Comparison of ENCODE assay signal across 10 mouse cellular contexts in the genomic region with DNA sequence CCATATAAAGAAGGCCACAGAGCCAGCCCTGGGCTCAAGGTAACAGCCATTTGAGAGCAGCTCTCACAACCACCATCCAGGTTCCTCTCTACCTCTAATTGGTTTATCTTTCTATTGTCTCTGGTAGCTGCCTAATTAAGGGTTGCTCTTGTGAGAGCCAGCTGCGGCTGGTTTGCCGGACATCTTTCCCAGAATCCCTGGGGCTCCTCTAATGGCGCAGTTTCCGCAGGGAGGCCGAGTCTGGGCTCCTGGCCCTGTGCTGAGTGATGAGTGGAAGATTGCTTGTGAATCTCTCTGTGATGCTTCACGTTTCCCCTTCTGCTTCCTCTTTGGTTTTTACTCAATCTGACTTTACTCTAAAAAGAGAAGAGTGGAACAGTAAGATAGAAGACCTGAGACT. TPM values are rescaled to one million over a fixed set of nuclear protein-coding genes. Genes with fewer than 3 reads are reported as not detected.
DNase-seq lines count a peak whose midpoint lies in the region; ATAC-seq and TF ChIP-seq lines count a peak whose summit lies in the region.
"Had no signal": no experiment of that assay in that cellular context is flagged by ENCODE, and none has a peak within 500 bp of the region (broad histone marks: within the 10 kb centered on the region; RNA-seq: fewer than 3 reads in every experiment).

No protein-coding gene starts in this region.

- no peaks in the 10 kb centered on the region for H3K9me3 ChIP-seq in lung, postnatal 0 days (ENCODE audit: low read length)
- H3K9me3 ChIP-seq in forebrain, embryonic 10.5 days: no peaks in the 10 kb centered on the region
- H3K9me3 ChIP-seq in limb, embryonic 10.5 days (replicated peaks): no peaks in the 10 kb centered on the region
- no peaks in the 10 kb centered on the region for H3K9me3 ChIP-seq in stomach, postnatal 0 days (ENCODE audit: control insufficient read depth, low read length)
- H3K9me3 ChIP-seq: kidney, embryonic 15.5 days; limb, embryonic 15.5 days had no signal

- H3K4me1 ChIP-seq in lung, postnatal 0 days (ENCODE audit: insufficient read depth, low read depth, low read length): no peaks in the 10 kb centered on the region
- peaks cover 73% of the 10 kb centered on the region for H3K4me1 ChIP-seq in forebrain, embryonic 10.5 days
- peaks cover 27% of the 10 kb centered on the region for H3K4me1 ChIP-seq in limb, embryonic 10.5 days
- H3K4me1 ChIP-seq in stomach, postnatal 0 days (replicated peaks; ENCODE audit: control insufficient read depth, insufficient read depth): 0 out of 2 replicates have a peak, but pooled peaks cover 2% of the 10 kb centered on the region

- no peak for TF ChIP-seq EP300 in lung, postnatal 0 days (IDR thresholded peaks at IDR 0.05)
- no peak for TF ChIP-seq EP300 in stomach, postnatal 0 days (optimal IDR thresholded peaks at IDR 0.05)

- TF ChIP-seq CTCF in lung, postnatal 0 days (IDR thresholded peaks at IDR 0.05): no peak
- no peak for TF ChIP-seq CTCF in stomach, postnatal 0 days (IDR thresholded peaks at IDR 0.05; ENCODE audit: low read depth)

- H3K4me3 ChIP-seq in lung, postnatal 0 days (ENCODE audit: low read depth, low read length): no peak overlapping the region
- H3K4me3 ChIP-seq in forebrain, embryonic 10.5 days: no peak overlapping the region
- H3K4me3 ChIP-seq in limb, embryonic 10.5 days: no peak overlapping the region
- no peak overlapping the region for H3K4me3 ChIP-seq in stomach, postnatal 0 days (ENCODE audit: low read depth, low read length)
- H3K4me3 ChIP-seq: kidney, embryonic 15.5 days; limb, embryonic 15.5 days had no signal

- DNase-seq in lung, postnatal 36 days: peak; percentile 12
- no peak for DNase-seq in lung, postnatal 0 days (ENCODE audit: low spot score)
- no peak for DNase-seq in forebrain, embryonic 10.5 days (ENCODE audit: extremely low spot score, low spot score)
- no peak for DNase-seq in limb, embryonic 10.5 days (ENCODE audit: low spot score)
- no peak for DNase-seq in stomach, postnatal 0 days (ENCODE audit: low spot score)
- no peak for DNase-seq in urinary bladder, adult 2 months (ENCODE audit: low spot score)
- DNase-seq in lung, postnatal 14 days: no peak
- DNase-seq in kidney, postnatal 25 days: no peak

- no peaks in the 10 kb centered on the region for H3K36me3 ChIP-seq in lung, postnatal 0 days (ENCODE audit: insufficient read depth, low read length)
- no peaks in the 10 kb centered on the region for H3K36me3 ChIP-seq in forebrain, embryonic 10.5 days (replicated peaks)
- no peaks in the 10 kb centered on the region for H3K36me3 ChIP-seq in limb, embryonic 10.5 days
- H3K36me3 ChIP-seq in stomach, postnatal 0 days (ENCODE audit: control insufficient read depth, insufficient read depth, low read length): no peaks in the 10 kb centered on the region
- H3K36me3 ChIP-seq: kidney, embryonic 15.5 days; limb, embryonic 15.5 days had no signal

- WGBS in lung, postnatal 0 days: 65% methylated on average over 6 of the region's 6 CpGs
- 39% methylated on average over 6 of the region's 6 CpGs for WGBS in forebrain, embryonic 10.5 days
- 55% methylated on average over 6 of the region's 6 CpGs for WGBS in limb, embryonic 10.5 days
- 74% methylated on average over 6 of the region's 6 CpGs for WGBS in stomach, postnatal 0 days

- ATAC-seq in lung, postnatal 0 days: no peak
- ATAC-seq in stomach, postnatal 0 days (ENCODE audit: low FRiP score, low TSS enrichment): no peak

- H3K4me2 ChIP-seq in lung, postnatal 0 days (replicated peaks; ENCODE audit: low read depth, low read length): no peak overlapping the region
- no peak overlapping the region for H3K4me2 ChIP-seq in stomach, postnatal 0 days (replicated peaks; ENCODE audit: low read depth)
- H3K4me2 ChIP-seq: kidney, embryonic 15.5 days; limb, embryonic 15.5 days had no signal

- H3K9ac ChIP-seq in lung, postnatal 0 days (replicated peaks; ENCODE audit: low read depth): no peak overlapping the region
- no peak overlapping the region for H3K9ac ChIP-seq in stomach, postnatal 0 days (ENCODE audit: low read length)
- H3K9ac ChIP-seq: kidney, embryonic 15.5 days; limb, embryonic 15.5 days had no signal

- H3K27ac ChIP-seq in lung, postnatal 0 days (ENCODE audit: low read length): no peak overlapping the region
- H3K27ac ChIP-seq in forebrain, embryonic 10.5 days: peak overlapping the region; percentile 78
- 0 out of 2 replicates have a peak overlapping the region, but pooled peaks have one; percentile 30 for H3K27ac ChIP-seq in limb, embryonic 10.5 days
- H3K27ac ChIP-seq in stomach, postnatal 0 days (replicated peaks): no peak overlapping the region
- H3K27ac ChIP-seq: kidney, embryonic 15.5 days; limb, embryonic 15.5 days had no signal

- no peaks in the 10 kb centered on the region for H3K27me3 ChIP-seq in lung, postnatal 0 days (replicated peaks; ENCODE audit: insufficient read depth, low read length)
- peaks cover 4% of the 10 kb centered on the region; the same call in 1 of the 2 replicates for H3K27me3 ChIP-seq in forebrain, embryonic 10.5 days (ENCODE audit: poor library complexity, severe bottlenecking)
- no peaks in the 10 kb centered on the region for H3K27me3 ChIP-seq in limb, embryonic 10.5 days (ENCODE audit: low read depth, poor library complexity, severe bottlenecking)
- no peaks in the 10 kb centered on the region for H3K27me3 ChIP-seq in stomach, postnatal 0 days (ENCODE audit: control insufficient read depth, insufficient read depth, low read length)
- H3K27me3 ChIP-seq: kidney, embryonic 15.5 days; limb, embryonic 15.5 days had no signal

RNA-seq across cellular contexts. Expression of a gene that starts 36.8 kb away (rescaled TPM):
- 29.6 and 35.9 TPM in 2 replicates for polyA plus RNA-seq in lung, postnatal 0 days (2015; fragmentation: Nextera tagmentation; extraction: Ambion mirVana)
- 14.8 and 18.0 TPM in 2 replicates for polyA plus RNA-seq in forebrain, embryonic 10.5 days (2016; fragmentation: Nextera tagmentation; extraction: Ambion mirVana)
- polyA plus RNA-seq in limb, embryonic 10.5 days (2016; fragmentation: Nextera tagmentation; extraction: Ambion mirVana): 3.1 and 5.4 TPM in 2 replicates
- polyA plus RNA-seq in stomach, postnatal 0 days (2015; fragmentation: Nextera tagmentation; extraction: Ambion mirVana): 8.7 and 9.1 TPM in 2 replicates
- 13.1 and 16.0 TPM in 2 replicates for polyA plus RNA-seq in urinary bladder, adult 2 months (2012; rRNA removed)

RNA-seq across cellular contexts. Expression of a gene that starts 49.0 kb away (rescaled TPM):
- polyA plus RNA-seq in lung, postnatal 0 days (2015; fragmentation: Nextera tagmentation; extraction: Ambion mirVana): 579 and 666 TPM in 2 replicates
- polyA plus RNA-seq in forebrain, embryonic 10.5 days (2016; fragmentation: Nextera tagmentation; extraction: Ambion mirVana): 825 and 923 TPM in 2 replicates
- 1,171 and 1,177 TPM in 2 replicates for polyA plus RNA-seq in limb, embryonic 10.5 days (2016; fragmentation: Nextera tagmentation; extraction: Ambion mirVana)
- 331 and 433 TPM in 2 replicates for polyA plus RNA-seq in stomach, postnatal 0 days (2015; fragmentation: Nextera tagmentation; extraction: Ambion mirVana)
- polyA plus RNA-seq in urinary bladder, adult 2 months (2012; rRNA removed): 473 and 550 TPM in 2 replicates

Comparison
In these comparisons a context has a peak if more than half of its experiments do, and no peak if none do; other contexts are left out.
1. H3K27ac ChIP-seq: peak in forebrain, embryonic 10.5 days (single experiment) and limb, embryonic 10.5 days (single experiment); none in lung, postnatal 0 days (single experiment) and stomach, postnatal 0 days (single experiment).